Mouse (Mus musculus): Measurements from ENCODE around the gene Ntm. TPM values are rescaled to one million over a fixed set of nuclear protein-coding genes. Genes with fewer than 3 reads are reported as not detected.

Ntm gene
- polyA plus RNA-seq, 1 experiment: not detected

- Histone ChIP-seq H3K27me3 (ENCODE audit: control insufficient read depth, insufficient read depth, insufficient read length) (peaks cover 3% of the 10 kb centered on the region), H3K36me3 (ENCODE audit: control insufficient read depth, insufficient read depth) (no peaks in the 10 kb centered on the region), H3K79me3 (ENCODE audit: low read depth) (no peaks in the 10 kb centered on the region), H3K79me2 (ENCODE audit: control insufficient read depth, insufficient read depth) (no peaks in the 10 kb centered on the region), H3ac (ENCODE audit: control insufficient read depth, insufficient read length, low read depth) (no peak overlapping the region), H3K4me3 (ENCODE audit: insufficient read depth, poor library complexity, severe bottlenecking) (no peak overlapping the region)
- TF ChIP-seq CEBPB (IDR thresholded peaks at IDR 0.05; ENCODE audit: low read depth) (no peak), FOSL1 (IDR thresholded peaks at IDR 0.05; ENCODE audit: insufficient read depth, low read length, poor library complexity, severe bottlenecking) (no peak), USF1 (IDR thresholded peaks at IDR 0.05; ENCODE audit: low read depth) (no peak), CTCF (IDR thresholded peaks at IDR 0.05; ENCODE audit: control insufficient read depth, insufficient read depth, insufficient read length) (no peak), MAX (IDR thresholded peaks at IDR 0.05) (no peak), MYOG (IDR thresholded peaks at IDR 0.05; ENCODE audit: control insufficient read depth, extremely low read depth, insufficient read length) (no peak)
Observed at GRCm38 (mm10) chr9:29410728-29411407, 552.1 kb downstream of the Ntm start.

- TF ChIP-seq USF1 (IDR thresholded peaks at IDR 0.05; ENCODE audit: low read depth): no peak
- TF ChIP-seq CEBPB (IDR thresholded peaks at IDR 0.05; ENCODE audit: low read depth): no peak
- no peak for TF ChIP-seq FOSL1 (IDR thresholded peaks at IDR 0.05; ENCODE audit: insufficient read depth, low read length, poor library complexity, severe bottlenecking)
- TF ChIP-seq MAX (IDR thresholded peaks at IDR 0.05): no peak
- Histone ChIP-seq H3K79me2 (ENCODE audit: control insufficient read depth, insufficient read depth) (no peaks in the 10 kb centered on the region), H3ac (ENCODE audit: control insufficient read depth, insufficient read length, low read depth) (no peak overlapping the region), H3K36me3 (ENCODE audit: control insufficient read depth, insufficient read depth) (no peaks in the 10 kb centered on the region), H3K27me3 (ENCODE audit: control insufficient read depth, insufficient read depth, insufficient read length) (peaks cover 3% of the 10 kb centered on the region), H3K4me3 (ENCODE audit: insufficient read depth, poor library complexity, severe bottlenecking) (no peak overlapping the region), H3K79me3 (ENCODE audit: low read depth) (no peaks in the 10 kb centered on the region)
Observed at GRCm38 (mm10) chr9:29410284-29410683, 552.7 kb downstream of the Ntm start.

- Histone ChIP-seq H3K27me3 (ENCODE audit: control insufficient read depth, insufficient read depth, insufficient read length) (peaks cover 3% of the 10 kb centered on the region), H3K79me3 (ENCODE audit: low read depth) (no peaks in the 10 kb centered on the region), H3ac (ENCODE audit: control insufficient read depth, insufficient read length, low read depth) (no peak overlapping the region), H3K79me2 (ENCODE audit: control insufficient read depth, insufficient read depth) (no peaks in the 10 kb centered on the region), H3K36me3 (ENCODE audit: control insufficient read depth, insufficient read depth) (no peaks in the 10 kb centered on the region), H3K4me3 (ENCODE audit: insufficient read depth, poor library complexity, severe bottlenecking) (no peak overlapping the region)
- TF ChIP-seq MYOD1 (IDR thresholded peaks at IDR 0.05; ENCODE audit: control insufficient read depth, insufficient read length, low read depth) (no peak), FOSL1 (IDR thresholded peaks at IDR 0.05; ENCODE audit: insufficient read depth, low read length, poor library complexity, severe bottlenecking) (no peak), CEBPB (IDR thresholded peaks at IDR 0.05; ENCODE audit: low read depth) (no peak), CTCF (IDR thresholded peaks at IDR 0.05; ENCODE audit: control insufficient read depth, insufficient read depth, insufficient read length) (peak; percentile 21), MAX (IDR thresholded peaks at IDR 0.05) (no peak), USF1 (IDR thresholded peaks at IDR 0.05; ENCODE audit: low read depth) (no peak), MYOG (IDR thresholded peaks at IDR 0.05; ENCODE audit: control insufficient read depth, extremely low read depth, insufficient read length) (no peak)
Observed at GRCm38 (mm10) chr9:29409216-29409907, 553.6 kb downstream of the Ntm start.

DNA sequence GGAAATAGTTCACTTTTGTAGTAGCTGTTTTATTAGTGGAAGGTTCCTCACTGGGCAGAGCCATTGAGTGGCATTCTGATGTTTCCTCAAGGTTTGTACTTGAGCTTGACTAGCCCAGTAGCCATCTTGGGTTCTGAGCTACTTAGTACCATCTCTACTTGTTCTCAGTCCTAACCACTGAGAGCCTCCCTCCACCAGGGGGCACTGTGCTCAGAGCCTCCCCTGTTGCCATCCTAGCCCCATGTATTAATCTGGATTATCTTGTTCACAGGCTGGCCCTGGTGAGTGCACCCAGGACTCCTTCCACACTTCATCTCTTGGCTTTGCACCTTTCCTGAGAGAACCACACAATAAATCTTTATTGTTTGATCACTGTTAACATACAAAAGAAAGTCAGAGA is 555.0 kb downstream of the Ntm start:
- Histone ChIP-seq H3ac (ENCODE audit: control insufficient read depth, insufficient read length, low read depth) (no peak overlapping the region), H3K4me3 (ENCODE audit: insufficient read depth, poor library complexity, severe bottlenecking) (no peak overlapping the region), H3K27me3 (ENCODE audit: control insufficient read depth, insufficient read depth, insufficient read length) (peaks cover 3% of the 10 kb centered on the region), H3K79me3 (ENCODE audit: low read depth) (no peaks in the 10 kb centered on the region), H3K36me3 (ENCODE audit: control insufficient read depth, insufficient read depth) (no peaks in the 10 kb centered on the region), H3K79me2 (ENCODE audit: control insufficient read depth, insufficient read depth) (no peaks in the 10 kb centered on the region)
- TF ChIP-seq MYOD1 (IDR thresholded peaks at IDR 0.05; ENCODE audit: control insufficient read depth, insufficient read length, low read depth): no peak
- no peak for TF ChIP-seq USF1 (IDR thresholded peaks at IDR 0.05; ENCODE audit: low read depth)
- no peak for TF ChIP-seq MAX (IDR thresholded peaks at IDR 0.05)
- no peak for TF ChIP-seq MYOG (IDR thresholded peaks at IDR 0.05; ENCODE audit: control insufficient read depth, extremely low read depth, insufficient read length)
- no peak for TF ChIP-seq CEBPB (IDR thresholded peaks at IDR 0.05; ENCODE audit: low read depth)
- no peak for TF ChIP-seq FOSL1 (IDR thresholded peaks at IDR 0.05; ENCODE audit: insufficient read depth, low read length, poor library complexity, severe bottlenecking)
- TF ChIP-seq CTCF (IDR thresholded peaks at IDR 0.05; ENCODE audit: control insufficient read depth, insufficient read depth, insufficient read length): no peak

DNA sequence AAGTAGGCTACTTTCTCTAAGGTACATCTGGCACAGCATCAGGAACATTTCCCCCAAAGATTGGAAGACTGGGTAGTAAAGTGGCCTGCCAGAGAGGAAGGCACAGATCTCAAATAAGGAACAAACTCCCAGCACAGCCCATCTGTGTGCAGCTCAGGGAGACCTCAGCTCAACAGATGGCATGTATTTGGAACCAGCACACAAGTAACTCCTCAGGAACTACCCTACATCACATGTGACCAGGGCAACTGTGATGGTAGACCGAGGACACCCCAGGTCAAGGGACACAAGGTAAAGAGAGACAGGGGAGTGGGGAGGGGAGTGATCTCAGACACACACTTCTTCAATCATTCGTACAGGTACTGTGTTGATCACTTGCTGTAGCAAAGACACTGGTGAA is 556.0 kb downstream of the Ntm start:
- no peaks in the 10 kb centered on the region for H3K36me3 ChIP-seq (ENCODE audit: control insufficient read depth, insufficient read depth)
- H3ac ChIP-seq (ENCODE audit: control insufficient read depth, insufficient read length, low read depth): no peak overlapping the region
- no peak for TF ChIP-seq CEBPB (IDR thresholded peaks at IDR 0.05; ENCODE audit: low read depth)
- no peak for TF ChIP-seq FOSL1 (IDR thresholded peaks at IDR 0.05; ENCODE audit: insufficient read depth, low read length, poor library complexity, severe bottlenecking)
- TF ChIP-seq CTCF (IDR thresholded peaks at IDR 0.05; ENCODE audit: control insufficient read depth, insufficient read depth, insufficient read length): no peak
- H3K27me3 ChIP-seq (ENCODE audit: control insufficient read depth, insufficient read depth, insufficient read length): no peaks in the 10 kb centered on the region
- H3K79me3 ChIP-seq (ENCODE audit: low read depth): no peaks in the 10 kb centered on the region
- H3K79me2 ChIP-seq (ENCODE audit: control insufficient read depth, insufficient read depth): no peaks in the 10 kb centered on the region
- no peak overlapping the region for H3K4me3 ChIP-seq (ENCODE audit: insufficient read depth, poor library complexity, severe bottlenecking)

DNA sequence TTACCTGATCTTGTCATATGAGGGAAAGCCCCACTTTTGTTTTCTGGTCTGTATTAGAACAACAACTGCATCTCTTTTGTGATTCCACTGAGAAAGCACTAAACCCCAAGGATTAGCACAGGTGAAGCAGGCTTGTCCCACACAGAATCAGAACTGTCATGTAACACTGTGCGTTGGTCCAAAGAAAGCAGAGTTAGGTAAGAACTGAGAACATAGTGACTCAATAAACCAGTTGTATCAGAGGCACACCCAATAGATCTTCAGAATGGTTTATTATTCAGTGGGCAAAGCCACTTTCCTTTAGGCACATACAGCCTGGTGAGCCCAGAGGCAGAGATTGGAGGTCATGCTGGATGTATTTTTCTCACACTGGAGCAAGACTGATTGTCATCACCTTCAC is 556.9 kb downstream of the Ntm start:
- Histone ChIP-seq H3K27me3 (ENCODE audit: control insufficient read depth, insufficient read depth, insufficient read length) (no peaks in the 10 kb centered on the region), H3K79me2 (ENCODE audit: control insufficient read depth, insufficient read depth) (no peaks in the 10 kb centered on the region), H3ac (ENCODE audit: control insufficient read depth, insufficient read length, low read depth) (no peak overlapping the region)

More for the DNA sequence above, 556.9 kb downstream of the Ntm start:
- no peak for TF ChIP-seq FOSL1 (IDR thresholded peaks at IDR 0.05; ENCODE audit: insufficient read depth, low read length, poor library complexity, severe bottlenecking)
- TF ChIP-seq MYOG (IDR thresholded peaks at IDR 0.05; ENCODE audit: control insufficient read depth, extremely low read depth, insufficient read length): no peak
- no peak for TF ChIP-seq USF1 (IDR thresholded peaks at IDR 0.05; ENCODE audit: low read depth)
- TF ChIP-seq MYOD1 (IDR thresholded peaks at IDR 0.05; ENCODE audit: control insufficient read depth, insufficient read length, low read depth): no peak
- TF ChIP-seq CTCF (IDR thresholded peaks at IDR 0.05; ENCODE audit: control insufficient read depth, insufficient read depth, insufficient read length): no peak
- no peak for TF ChIP-seq MAX (IDR thresholded peaks at IDR 0.05)
- no peak for TF ChIP-seq CEBPB (IDR thresholded peaks at IDR 0.05; ENCODE audit: low read depth)
- Histone ChIP-seq H3K4me3 (ENCODE audit: insufficient read depth, poor library complexity, severe bottlenecking) (no peak overlapping the region), H3K36me3 (ENCODE audit: control insufficient read depth, insufficient read depth) (no peaks in the 10 kb centered on the region), H3K79me3 (ENCODE audit: low read depth) (no peaks in the 10 kb centered on the region)

Data from C2C12 (cell line).